Mouse (Mus musculus) midbrain, embryonic 12.5 days (tissue): ENCODE measurements at regions not wholly inside any gene's neighbourhood (a gene's known extent, or its start where the extent isn't known, plus 50 kb on each side); places are given as distances from the start of the nearest gene placed in this dataset.

Source experiments
- ATAC-seq: fragments of 200-750 bp; cut with Nextera tagmentation; 2 replicates; pipeline ENCODE4 v1.8.0; 2017; ENCODE audit warnings: low read depth, moderate TSS enrichment, moderate library complexity; ENCODE audit not compliant: low FRiP score
- H3K27ac ChIP-seq: fragments of 300-500 bp; sonication (generic); replicated peaks from 2 replicates; pipeline ENCODE4 v1.5.1; 2016; ENCODE audit warnings: mild to moderate bottlenecking
- H3K27me3 ChIP-seq: fragments of 300-500 bp; sonication (generic); 2 replicates; pipeline ENCODE4 v1.6.1; 2016; ENCODE audit warnings: mild to moderate bottlenecking
- H3K36me3 ChIP-seq: fragments of 300-500 bp; sonication (generic); 2 replicates; pipeline ENCODE4 v1.6.1; 2016
- H3K4me1 ChIP-seq: fragments of 300-500 bp; sonication (generic); 2 replicates; pipeline ENCODE4 v1.6.1; 2016
- H3K4me2 ChIP-seq: fragments of 300-500 bp; sonication (generic); replicated peaks from 2 replicates; pipeline ENCODE4 v1.6.1; 2016; ENCODE audit warnings: mild to moderate bottlenecking, moderate library complexity
- H3K4me3 ChIP-seq: fragments of 300-500 bp; sonication (generic); 2 replicates; pipeline ENCODE4 v1.5.1; 2016; ENCODE audit warnings: mild to moderate bottlenecking
- H3K9ac ChIP-seq: fragments of 300-500 bp; sonication (generic); replicated peaks from 2 replicates; pipeline ENCODE4 v1.6.1; 2016; ENCODE audit warnings: mild to moderate bottlenecking, moderate library complexity
- H3K9me3 ChIP-seq: fragments of 300-500 bp; sonication (generic); 2 replicates; pipeline ENCODE4 v1.6.1; 2016; ENCODE audit warnings: mild to moderate bottlenecking
- whole genome bisulfite sequencing: fragments of 180-500 bp; shearing (Covaris S2); methylation state at CpG from one replicate; pipeline ENCODE4 v1.1.7; 2016; 5-methylcytosine and 5-hydroxymethylcytosine counted together

DNA sequence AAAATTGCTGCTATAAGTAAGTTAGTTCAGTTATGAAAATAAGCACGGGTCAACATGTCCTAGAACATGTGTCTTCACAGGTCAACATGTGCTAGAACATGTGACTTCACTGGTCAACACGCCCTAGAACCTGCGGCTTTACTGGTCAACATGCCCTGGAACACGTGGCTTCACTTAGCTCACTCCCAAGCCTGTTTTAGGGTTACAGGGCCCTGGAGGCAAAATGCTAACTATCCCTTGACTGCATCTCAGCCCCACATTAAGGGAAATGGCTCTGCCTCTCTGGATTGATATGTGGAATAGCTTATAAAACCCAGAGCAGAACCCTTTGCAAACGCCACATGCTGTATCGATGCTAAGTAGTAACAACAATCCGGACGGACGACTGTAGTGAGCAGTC lies 67.8 kb downstream of the Nkx6-1 start:
- ATAC-seq = no peak
- WGBS = 96% methylated on average over 9 of the region's 9 CpGs

GRCm38 (mm10) chr5:101591236-101591635 lies 73.6 kb downstream of the Nkx6-1 start:
- Histone ChIP-seq H3K4me3 (no peak overlapping the region), H3K27me3 (peaks cover 12% of the 10 kb centered on the region; the same call in 1 of the 2 replicates), H3K9me3 (no peaks in the 10 kb centered on the region), H3K4me2 (no peak overlapping the region), H3K9ac (no peak overlapping the region), H3K4me1 (peaks cover 15% of the 10 kb centered on the region), H3K27ac (no peak overlapping the region), H3K36me3 (no peaks in the 10 kb centered on the region)
- no peak for ATAC-seq
- WGBS = 76% methylated on average over 5 of the region's 5 CpGs

More for the DNA sequence above, 67.8 kb downstream of the Nkx6-1 start:
- peaks cover 14% of the 10 kb centered on the region; the same call in 1 of the 2 replicates for H3K27me3 ChIP-seq
- H3K4me3 ChIP-seq = no peak overlapping the region
- H3K9me3 ChIP-seq = no peaks in the 10 kb centered on the region
- H3K9ac ChIP-seq = no peak overlapping the region
- H3K27ac ChIP-seq = no peak overlapping the region
- H3K4me1 ChIP-seq = no peaks in the 10 kb centered on the region
- no peak overlapping the region for H3K4me2 ChIP-seq
- H3K36me3 ChIP-seq = no peaks in the 10 kb centered on the region

GRCm38 (mm10) chr5:101590341-101591124 lies 74.3 kb downstream of the Nkx6-1 start:
- H3K27ac ChIP-seq = no peak overlapping the region
- H3K9ac ChIP-seq = no peak overlapping the region
- peaks cover 16% of the 10 kb centered on the region; the same call in 1 of the 2 replicates for H3K27me3 ChIP-seq
- H3K36me3 ChIP-seq = no peaks in the 10 kb centered on the region
- WGBS = 38% methylated on average over 13 of the region's 13 CpGs
- H3K4me3 ChIP-seq = no peak overlapping the region
- H3K9me3 ChIP-seq = no peaks in the 10 kb centered on the region
- ATAC-seq = 0 out of 2 replicates have a peak, but pooled peaks have one; percentile 38
- peaks cover 15% of the 10 kb centered on the region for H3K4me1 ChIP-seq
- no peak overlapping the region for H3K4me2 ChIP-seq

DNA sequence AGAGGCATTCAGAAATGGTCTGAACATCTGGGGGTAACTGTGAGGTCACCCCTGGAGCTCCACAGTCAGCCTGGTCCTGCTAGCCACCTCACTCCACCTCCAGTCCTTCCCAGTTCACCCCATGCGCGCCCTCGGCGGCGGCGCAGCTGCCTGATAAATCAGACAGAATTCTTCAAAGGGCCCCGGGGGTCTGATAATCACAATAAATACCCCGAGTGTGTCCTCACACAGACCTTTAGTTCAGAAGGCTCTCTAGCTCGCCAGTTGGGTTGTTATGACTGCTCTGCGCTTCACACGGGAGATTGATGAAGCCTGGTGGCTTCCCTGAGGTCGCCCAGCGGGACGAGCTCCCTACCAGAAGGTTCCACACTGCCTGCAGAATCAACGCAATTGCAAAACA lies 91.8 kb downstream of the Nkx6-1 start:
- no peak overlapping the region for H3K4me2 ChIP-seq
- H3K36me3 ChIP-seq = no peaks in the 10 kb centered on the region
- ATAC-seq = no peak
- no peaks in the 10 kb centered on the region for H3K9me3 ChIP-seq
- 73% methylated on average over 15 of the region's 15 CpGs for WGBS
- H3K9ac ChIP-seq = no peak overlapping the region
- H3K27ac ChIP-seq = no peak overlapping the region
- H3K4me1 ChIP-seq = no peaks in the 10 kb centered on the region
- no peak overlapping the region for H3K4me3 ChIP-seq
- H3K27me3 ChIP-seq = peaks cover 75% of the 10 kb centered on the region

GRCm38 (mm10) chr5:101565770-101566169 lies 99.0 kb downstream of the Nkx6-1 start:
- WGBS = 26% methylated on average over 7 of the region's 7 CpGs
- no peak overlapping the region for H3K4me2 ChIP-seq
- no peak overlapping the region for H3K4me3 ChIP-seq
- no peak overlapping the region for H3K9ac ChIP-seq
- H3K27me3 ChIP-seq = peaks cover 69% of the 10 kb centered on the region
- H3K27ac ChIP-seq = no peak overlapping the region
- no peaks in the 10 kb centered on the region for H3K4me1 ChIP-seq
- no peaks in the 10 kb centered on the region for H3K36me3 ChIP-seq
- 0 out of 2 replicates have a peak, but pooled peaks have one; percentile 60 for ATAC-seq
- no peaks in the 10 kb centered on the region for H3K9me3 ChIP-seq

DNA sequence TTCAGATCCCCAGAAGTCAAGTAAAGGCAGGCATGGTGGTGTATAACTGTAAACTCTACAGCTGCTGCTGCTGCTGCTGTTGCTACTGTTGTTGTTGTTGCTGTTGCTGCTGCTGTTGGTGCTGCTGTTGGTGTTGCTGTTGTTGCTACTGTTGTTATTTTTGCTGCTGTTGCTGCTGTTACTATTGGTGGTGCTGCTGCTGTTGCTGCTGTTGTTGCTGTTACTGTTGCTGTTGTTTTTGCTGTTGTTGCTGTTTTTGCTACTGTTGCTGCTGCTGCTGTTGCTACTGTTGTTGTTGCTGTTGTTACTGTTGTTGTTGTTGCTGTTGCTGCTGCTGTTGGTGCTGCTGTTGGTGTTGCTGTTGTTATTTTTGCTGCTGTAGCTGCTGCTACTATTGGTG lies 104.4 kb downstream of the Nkx6-1 start:
- Histone ChIP-seq H3K4me1 (no peaks in the 10 kb centered on the region), H3K4me2 (no peak overlapping the region), H3K27me3 (peaks cover 55% of the 10 kb centered on the region), H3K9me3 (no peaks in the 10 kb centered on the region), H3K36me3 (no peaks in the 10 kb centered on the region), H3K9ac (no peak overlapping the region), H3K27ac (no peak overlapping the region), H3K4me3 (no peak overlapping the region)
- ATAC-seq = no peak

DNA sequence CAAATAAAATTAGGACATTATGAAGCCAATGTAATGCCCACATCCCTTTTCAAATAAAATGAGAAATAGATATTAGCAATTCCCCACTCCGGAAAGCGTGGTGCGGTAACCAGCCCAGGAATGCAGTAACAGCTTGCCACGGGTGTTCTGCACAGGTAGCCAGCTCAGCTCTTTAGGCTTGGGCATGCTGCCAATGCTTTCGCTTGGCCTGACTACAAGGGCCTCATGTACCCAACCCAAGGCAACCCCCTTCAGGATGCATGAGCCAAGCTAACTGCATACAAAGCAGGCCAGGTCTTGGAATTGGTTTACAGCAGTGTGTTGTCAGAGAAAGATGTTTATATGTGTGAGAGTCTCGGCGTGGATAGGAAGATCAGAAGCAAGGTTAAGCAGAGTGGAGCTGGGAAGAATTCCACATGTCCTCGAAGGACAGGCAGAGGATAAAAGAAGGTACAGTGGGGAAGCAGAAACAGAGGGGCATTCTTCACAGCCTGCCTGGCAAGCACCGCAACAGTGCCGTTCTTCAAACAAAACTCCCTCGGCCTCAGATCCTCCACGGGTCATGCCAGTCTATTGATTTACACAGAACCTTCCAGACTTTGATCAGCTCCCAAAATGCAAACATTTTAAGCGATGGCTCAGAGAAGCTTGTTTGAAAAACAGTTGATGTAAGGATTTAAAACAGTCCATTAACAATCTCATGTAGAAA lies 106.4 kb downstream of the Nkx6-1 start:
- no peak for ATAC-seq
- H3K4me2 ChIP-seq = no peak overlapping the region

GRCm38 (mm10) chr5:101557156-101557555 lies 107.6 kb downstream of the Nkx6-1 start:
- no peak overlapping the region for H3K4me3 ChIP-seq
- no peaks in the 10 kb centered on the region for H3K4me1 ChIP-seq
- no peak for ATAC-seq
- 86% methylated on average over 3 of the region's 3 CpGs for WGBS
- no peak overlapping the region for H3K27ac ChIP-seq
- H3K9ac ChIP-seq = no peak overlapping the region
- no peaks in the 10 kb centered on the region for H3K36me3 ChIP-seq
- H3K9me3 ChIP-seq = no peaks in the 10 kb centered on the region
- no peak overlapping the region for H3K4me2 ChIP-seq
- peaks cover 61% of the 10 kb centered on the region for H3K27me3 ChIP-seq

More for the DNA sequence above, 106.4 kb downstream of the Nkx6-1 start:
- Histone ChIP-seq H3K36me3 (no peaks in the 10 kb centered on the region), H3K27ac (no peak overlapping the region), H3K27me3 (peaks cover 51% of the 10 kb centered on the region), H3K9me3 (no peaks in the 10 kb centered on the region), H3K4me3 (no peak overlapping the region), H3K9ac (no peak overlapping the region), H3K4me1 (no peaks in the 10 kb centered on the region)
- WGBS = 81% methylated on average over 13 of the region's 13 CpGs

- H3K27ac ChIP-seq = no peak overlapping the region
- 0 out of 2 replicates have a peak, but pooled peaks have one; percentile 30 for ATAC-seq
- no peak overlapping the region for H3K9ac ChIP-seq
- WGBS = 6% methylated on average over 13 of the region's 13 CpGs
- H3K9me3 ChIP-seq = no peaks in the 10 kb centered on the region
- no peak overlapping the region for H3K4me2 ChIP-seq
- H3K4me1 ChIP-seq = peaks cover 16% of the 10 kb centered on the region; the same call in 1 of the 2 replicates
- H3K4me3 ChIP-seq = no peak overlapping the region
- H3K27me3 ChIP-seq = peaks cover 91% of the 10 kb centered on the region
- H3K36me3 ChIP-seq = no peaks in the 10 kb centered on the region
Observed at GRCm38 (mm10) chr5:101543326-101543725, 121.5 kb downstream of the Nkx6-1 start.

- 24% methylated on average over 1 of the region's 1 CpGs for WGBS
- H3K36me3 ChIP-seq = no peaks in the 10 kb centered on the region
- H3K9me3 ChIP-seq = no peaks in the 10 kb centered on the region
- no peak overlapping the region for H3K4me3 ChIP-seq
- H3K4me1 ChIP-seq = peaks cover 27% of the 10 kb centered on the region
- peaks cover 93% of the 10 kb centered on the region for H3K27me3 ChIP-seq
- H3K27ac ChIP-seq = no peak overlapping the region
- no peak overlapping the region for H3K9ac ChIP-seq
- no peak overlapping the region for H3K4me2 ChIP-seq
- no peak for ATAC-seq
Observed at GRCm38 (mm10) chr5:101539818-101540217, 125.0 kb downstream of the Nkx6-1 start.

- peak overlapping the region; percentile 37; the same call in 1 of the 2 replicates for H3K4me2 ChIP-seq
- 4% methylated on average over 10 of the region's 10 CpGs for WGBS
Observed at GRCm38 (mm10) chr5:101539254-101539549, 125.6 kb downstream of the Nkx6-1 start.

More at GRCm38 (mm10) chr5:101539254-101539549, 125.6 kb downstream of the Nkx6-1 start:
- Histone ChIP-seq H3K4me1 (peaks cover 27% of the 10 kb centered on the region), H3K27ac (no peak overlapping the region), H3K27me3 (peaks cover 93% of the 10 kb centered on the region), H3K36me3 (no peaks in the 10 kb centered on the region), H3K9me3 (no peaks in the 10 kb centered on the region), H3K4me3 (no peak overlapping the region), H3K9ac (no peak overlapping the region)
- no peak for ATAC-seq
